Mouse (Mus musculus) frontal cortex, adult (tissue): ENCODE measurements around the gene Serinc2.

Experiments used
- ATAC-seq: cut with Nextera tagmentation; 2 replicates; pipeline ENCODE4 v1.9.2; 2017; ENCODE audit warnings: mild to moderate bottlenecking, moderate library complexity, mixed read lengths; ENCODE audit not compliant: low TSS enrichment

Gene Serinc2

GRCm38 (mm10) chr4:130297123-130297529 is 18.1 kb upstream of the Serinc2 start:
- peak; percentile 72; the same call in 1 of the 2 replicates for ATAC-seq

GRCm38 (mm10) chr4:130296243-130296965 is 17.4 kb upstream of the Serinc2 start:
- no peak for ATAC-seq

GRCm38 (mm10) chr4:130295047-130295745 is 16.2 kb upstream of the Serinc2 start:
- no peak for ATAC-seq

GRCm38 (mm10) chr4:130294513-130294912 is 15.5 kb upstream of the Serinc2 start:
- ATAC-seq, result no peak

GRCm38 (mm10) chr4:130292271-130292670 is 13.3 kb upstream of the Serinc2 start:
- peak; percentile 44; the same call in 1 of the 2 replicates for ATAC-seq

- ATAC-seq, result no peak
Measured at GRCm38 (mm10) chr4:130289824-130290223, 10.8 kb upstream of the Serinc2 start.

GRCm38 (mm10) chr4:130286531-130286930 is 7.5 kb upstream of the Serinc2 start:
- ATAC-seq, result no peak

GRCm38 (mm10) chr4:130283826-130284225 is 4.8 kb upstream of the Serinc2 start:
- no peak for ATAC-seq

- no peak for ATAC-seq
Measured at GRCm38 (mm10) chr4:130282856-130283255, 3.9 kb upstream of the Serinc2 start.

GRCm38 (mm10) chr4:130276573-130277176 is 2.3 kb downstream of the Serinc2 start:
- no peak for ATAC-seq

- no peak for ATAC-seq
Measured at GRCm38 (mm10) chr4:130275823-130276105, 3.2 kb downstream of the Serinc2 start.

GRCm38 (mm10) chr4:130275016-130275822 is 3.8 kb downstream of the Serinc2 start:
- ATAC-seq, result no peak

- ATAC-seq, result no peak
Measured at GRCm38 (mm10) chr4:130274346-130275015, 4.5 kb downstream of the Serinc2 start.

- peak; percentile 77 for ATAC-seq
Measured at GRCm38 (mm10) chr4:130273698-130274345, 5.2 kb downstream of the Serinc2 start.

GRCm38 (mm10) chr4:130270611-130271347 is 8.2 kb downstream of the Serinc2 start:
- peak; percentile 17; the same call in 1 of the 2 replicates for ATAC-seq

GRCm38 (mm10) chr4:130270089-130270488 is 8.9 kb downstream of the Serinc2 start:
- peak; percentile 58 for ATAC-seq

- no peak for ATAC-seq
Measured at GRCm38 (mm10) chr4:130268736-130269135, 10.3 kb downstream of the Serinc2 start.

GRCm38 (mm10) chr4:130267069-130267468 is 11.9 kb downstream of the Serinc2 start:
- no peak for ATAC-seq

- no peak for ATAC-seq
Measured at GRCm38 (mm10) chr4:130266601-130267000, 12.4 kb downstream of the Serinc2 start.

- peak; percentile 31; the same call in 1 of the 2 replicates for ATAC-seq
Measured at GRCm38 (mm10) chr4:130264698-130265349, 14.2 kb downstream of the Serinc2 start.
